Mouse (Mus musculus) retina, postnatal 7 days (tissue): Measurements from ENCODE around the gene Zfp938.

Experiments used
- DNase-seq: peaks from one replicate; pipeline ENCODE4 v3.0.0-alpha.2; 2012; ENCODE audit warnings: low read depth, low spot score

Gene Zfp938

DNA sequence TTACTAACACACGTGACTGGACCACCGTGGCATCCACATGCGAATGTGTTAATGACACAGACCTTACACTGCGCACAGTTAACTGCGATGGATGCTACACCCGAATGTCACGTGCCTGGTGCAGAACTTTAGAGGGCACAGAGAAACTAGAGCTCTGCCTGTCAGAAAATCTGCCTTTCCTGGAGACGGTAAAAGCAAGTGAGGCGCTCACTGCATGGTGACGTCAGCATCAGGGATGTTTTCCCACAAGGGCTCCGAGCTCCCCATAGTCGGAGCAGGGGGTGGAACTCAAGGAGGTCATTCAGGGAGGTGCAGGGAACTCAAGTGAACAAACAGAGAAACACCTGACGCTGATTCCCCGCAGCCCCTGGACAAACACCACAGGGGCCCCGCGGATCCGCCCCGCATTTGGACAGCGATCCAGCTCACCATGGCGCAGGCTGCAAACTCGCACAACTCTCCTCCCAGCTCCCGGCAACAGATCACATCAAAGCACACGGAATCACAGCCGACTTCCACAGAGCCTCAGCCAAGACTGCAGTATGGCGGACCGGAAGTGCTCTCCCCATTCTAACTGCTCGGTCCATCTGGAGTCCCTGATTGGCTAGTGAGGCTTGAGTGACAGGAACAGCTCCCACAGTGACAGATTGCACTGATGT is at the start of gene Zfp938:
Gene Zfp938, minus strand, starts transcription at position 539 of the 659 bp plus-strand sequence.
- peak; percentile 84 for DNase-seq

DNA sequence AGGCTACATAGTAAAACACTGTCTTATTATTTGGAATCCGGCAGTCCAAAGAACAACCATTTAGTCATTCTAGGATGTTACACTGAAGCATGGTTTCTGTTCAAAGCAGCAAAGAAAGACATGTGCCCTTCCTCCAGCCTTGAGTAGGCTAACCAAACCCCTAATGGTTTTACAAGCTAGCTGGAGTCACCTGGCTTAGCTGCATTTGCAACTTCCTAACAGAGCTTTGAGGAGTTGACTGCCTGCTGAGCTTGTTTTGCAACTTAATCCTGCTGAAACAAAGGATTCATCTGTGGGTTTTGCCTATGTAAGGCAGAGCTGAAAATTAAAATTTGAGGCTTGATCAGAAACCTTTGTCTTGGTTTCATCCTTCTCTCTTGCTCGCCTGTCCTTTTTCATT is 16.3 kb upstream of the Zfp938 start:
- no peak for DNase-seq

DNA sequence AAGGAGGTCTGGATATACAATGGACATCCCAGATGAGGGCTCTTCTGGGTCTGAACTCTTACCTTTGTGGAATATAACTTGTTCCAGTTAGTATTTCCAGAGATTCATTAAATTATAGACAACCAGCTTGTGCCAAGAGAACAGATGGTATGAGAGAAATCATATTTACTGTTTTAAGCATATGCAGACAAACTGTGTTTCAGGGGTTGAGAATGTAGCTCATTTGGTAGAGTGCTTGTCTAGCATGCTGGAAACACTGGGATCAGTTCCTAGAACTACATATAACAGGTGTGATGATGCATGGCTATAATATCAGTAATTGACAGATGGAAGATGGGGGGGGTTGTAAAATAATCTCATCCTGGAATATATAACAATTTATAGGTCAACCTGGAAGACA is 3.9 kb upstream of the Zfp938 start:
- no peak for DNase-seq

DNA sequence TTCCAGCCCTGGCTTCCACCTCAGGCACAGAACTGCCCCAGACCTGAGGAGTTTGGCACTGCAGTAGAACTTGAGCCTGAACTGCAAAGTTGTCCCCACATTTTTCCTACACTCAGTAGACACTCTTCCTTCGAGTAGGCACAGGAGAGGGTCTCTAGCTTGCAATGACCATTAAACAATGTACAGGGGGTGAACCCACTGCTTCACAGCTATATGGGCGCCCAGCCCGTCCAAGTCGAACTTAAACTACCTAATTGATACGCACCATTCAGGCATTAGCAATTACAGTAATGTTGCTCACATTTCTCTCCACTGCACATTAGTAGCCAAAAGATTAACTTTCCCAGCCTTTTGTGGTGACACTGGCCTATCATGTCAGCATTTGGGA is 315 bp upstream of the Zfp938 start:
- no peak for DNase-seq

DNA sequence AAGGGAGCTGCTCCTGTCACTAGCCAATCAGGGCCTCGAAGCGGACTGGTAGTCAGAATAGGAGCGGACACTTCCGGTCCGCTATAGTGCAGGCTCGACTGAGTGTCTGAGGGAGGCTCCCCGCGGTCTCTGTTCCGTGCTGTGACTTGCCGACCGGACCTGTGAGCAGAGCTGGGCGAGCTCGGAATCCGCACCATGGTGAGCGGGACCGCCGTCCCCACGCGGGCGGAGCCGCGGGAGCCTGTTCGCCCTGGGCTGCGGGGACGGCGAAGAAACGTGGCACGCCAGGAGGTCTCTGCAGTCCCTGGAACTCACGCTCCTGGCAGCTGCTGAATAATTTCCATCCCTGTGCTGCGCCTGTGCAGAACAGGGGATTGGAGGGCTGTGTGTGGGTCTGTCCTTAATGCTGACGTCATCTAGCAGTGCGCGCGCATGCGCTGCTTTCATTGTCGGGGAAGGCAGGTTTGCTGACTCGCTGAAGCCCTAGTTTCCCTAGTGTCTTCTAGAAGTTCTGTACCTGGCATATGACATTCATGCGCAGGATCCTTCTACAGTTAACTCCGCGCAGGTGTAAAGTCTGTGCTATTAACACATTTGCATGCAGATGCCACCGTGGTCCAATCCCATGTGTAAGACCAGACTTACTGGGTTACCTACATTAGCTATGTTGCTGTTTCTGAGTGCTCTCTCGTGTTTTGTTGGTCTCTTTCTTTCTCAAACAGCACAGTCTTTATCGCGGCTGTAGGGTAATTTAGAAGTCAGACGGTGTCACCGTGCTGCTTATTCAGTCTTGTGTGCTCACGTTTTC is 62.6 kb downstream of the Zfp938 start:
- DNase-seq, result peak; percentile 89
